Mouse (Mus musculus) lung, adult 2 months (tissue): ENCODE results near the gene Olfm1.

Experiments used
- CTCF ChIP-seq: fragments of 200-500 bp; IDR thresholded peaks from 2 replicates; pipeline ENCODE4 v1.5.1; 2011; ENCODE audit warnings: mild to moderate bottlenecking, low read length, control low read depth; ENCODE audit not compliant: insufficient read depth
- POLR2A ChIP-seq: fragments of 200-500 bp; IDR thresholded peaks from 2 replicates; pipeline ENCODE4 v1.6.1; 2011; ENCODE audit warnings: low read depth, mild to moderate bottlenecking, control low read depth, low read length, borderline replicate concordance; ENCODE audit errors: extremely low read depth

- TF ChIP-seq CTCF (no peak), POLR2A (no peak)
These were observed 81.2 kb downstream of the Olfm1 start for GRCm38 (mm10) chr2:28274006-28274405.
